Mouse (Mus musculus): ENCODE data around the gene Med28.

GRCm38 (mm10) chr5:45497564-45497963, 22.5 kb upstream of the Med28 start:
- TF ChIP-seq POLR2A (IDR thresholded peaks at IDR 0.05; ENCODE audit: insufficient read depth, low read depth, low read length) (no peak), CTCF (IDR thresholded peaks at IDR 0.05; ENCODE audit: insufficient read depth, low read depth, low read length) (no peak)

Data from olfactory bulb, adult 2 months (tissue).